Mouse (Mus musculus) bone marrow, adult 2 months (tissue): ENCODE results near the gene Atg10.

Source experiments
- CTCF ChIP-seq: fragments of 200-500 bp; IDR thresholded peaks from 2 replicates; pipeline ENCODE4 v1.5.1; 2011; ENCODE audit warnings: low read length, control low read depth; ENCODE audit not compliant: control insufficient read depth, insufficient read depth
- POLR2A ChIP-seq: fragments of 200-500 bp; IDR thresholded peaks from 2 replicates; pipeline ENCODE4 v1.6.1; 2011; ENCODE audit warnings: low read depth, mild to moderate bottlenecking, control low read depth, low read length, borderline replicate concordance; ENCODE audit not compliant: control insufficient read depth

DNA sequence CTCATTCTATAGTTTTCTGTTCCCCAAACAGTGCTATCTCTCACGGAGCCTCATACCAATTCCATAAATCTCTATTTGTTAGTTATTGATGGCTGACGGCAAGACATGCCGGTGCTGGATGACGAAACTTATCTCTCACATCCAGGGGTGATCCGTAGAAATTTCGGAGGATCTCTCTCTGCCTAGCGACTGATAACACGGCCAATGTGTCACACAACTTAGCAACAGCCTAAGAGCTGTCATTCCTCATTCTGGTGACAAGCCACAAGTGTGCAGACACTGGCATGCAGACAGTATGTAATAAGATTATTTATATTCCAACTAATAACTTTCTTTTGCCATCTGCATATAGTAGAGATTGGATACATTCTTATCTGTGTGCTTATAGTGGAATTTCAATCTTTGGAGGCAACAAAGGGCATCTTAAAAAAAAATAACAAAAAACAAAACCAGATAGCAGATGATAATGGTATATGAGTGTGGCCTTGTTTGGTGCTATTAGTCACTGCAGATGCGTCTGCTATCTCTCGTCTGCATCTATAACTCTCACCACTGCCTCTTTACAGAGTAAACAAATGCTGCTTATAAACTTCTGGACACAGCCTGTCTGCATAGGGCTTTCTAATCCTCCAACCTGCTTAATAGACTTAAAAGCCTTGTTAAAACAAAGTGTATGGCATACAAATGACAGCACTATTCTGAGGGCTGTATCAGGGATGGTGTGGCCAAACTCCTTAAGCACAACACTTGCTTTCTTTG is 253.3 kb downstream of the Atg10 start:
- no peak for TF ChIP-seq CTCF
- no peak for TF ChIP-seq POLR2A
